Mouse (Mus musculus) ovary, adult 10 weeks (tissue): ENCODE data around the gene Ift172. TPM values are rescaled to one million over a fixed set of nuclear protein-coding genes. Genes with fewer than 3 reads are reported as not detected.

ENCODE experiments used
- polyA plus RNA-seq: library from polyadenylated mRNA; stranded (reverse); fragments of 350-450 nt; fragmentation: Illumina TruSeq; extraction: RNeasy Lipid Tissue Mini Kit (QIAGEN cat#74804); gene quantifications from one replicate; pipeline ENCODE4 v1.2.3, GENCODE M21; 2014

Ift172 gene
- polyA plus RNA-seq = 18.2 TPM

DNA sequence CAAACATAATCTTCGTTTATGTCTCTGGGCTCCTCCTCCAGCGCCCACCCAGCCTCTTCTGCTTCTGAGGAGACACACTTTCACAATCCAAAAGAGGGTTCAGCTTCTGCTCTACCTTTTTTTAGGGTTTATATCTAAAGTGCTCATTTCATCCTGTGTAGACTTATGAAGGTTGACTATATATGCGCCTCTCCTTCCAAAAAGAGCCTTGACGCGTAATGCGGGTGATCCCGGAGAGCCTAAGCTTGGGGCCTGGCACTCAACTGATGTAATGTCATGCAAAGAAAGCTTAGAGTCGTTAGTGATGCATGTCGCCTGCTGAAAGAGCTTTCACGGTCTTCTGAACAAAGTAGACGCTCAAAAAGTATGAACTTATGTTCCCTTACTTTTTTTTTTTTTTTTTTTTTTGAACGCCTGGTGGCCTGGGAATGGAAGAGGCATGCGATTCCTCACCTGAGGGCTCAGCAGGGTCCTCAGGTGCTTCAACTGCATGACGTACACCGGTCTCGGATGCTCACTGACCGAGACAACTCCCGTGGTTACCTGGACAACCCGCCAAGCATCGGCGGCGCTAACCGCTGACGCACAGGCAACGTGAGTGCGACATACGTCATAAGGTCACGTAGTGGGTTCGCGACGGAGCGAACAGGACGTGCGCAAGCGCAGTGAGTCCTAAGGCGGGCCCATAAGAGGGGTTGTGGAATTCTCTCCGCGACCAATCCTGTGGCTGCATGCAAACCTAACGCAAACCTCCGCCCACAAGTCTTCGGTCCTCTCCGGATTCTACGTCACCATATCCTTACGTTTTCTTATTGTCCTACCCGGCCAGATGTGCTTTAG is at the start of gene Ift172:
Ift172 (minus strand) TSS at position 596 of the 840 bp plus-strand sequence.

DNA sequence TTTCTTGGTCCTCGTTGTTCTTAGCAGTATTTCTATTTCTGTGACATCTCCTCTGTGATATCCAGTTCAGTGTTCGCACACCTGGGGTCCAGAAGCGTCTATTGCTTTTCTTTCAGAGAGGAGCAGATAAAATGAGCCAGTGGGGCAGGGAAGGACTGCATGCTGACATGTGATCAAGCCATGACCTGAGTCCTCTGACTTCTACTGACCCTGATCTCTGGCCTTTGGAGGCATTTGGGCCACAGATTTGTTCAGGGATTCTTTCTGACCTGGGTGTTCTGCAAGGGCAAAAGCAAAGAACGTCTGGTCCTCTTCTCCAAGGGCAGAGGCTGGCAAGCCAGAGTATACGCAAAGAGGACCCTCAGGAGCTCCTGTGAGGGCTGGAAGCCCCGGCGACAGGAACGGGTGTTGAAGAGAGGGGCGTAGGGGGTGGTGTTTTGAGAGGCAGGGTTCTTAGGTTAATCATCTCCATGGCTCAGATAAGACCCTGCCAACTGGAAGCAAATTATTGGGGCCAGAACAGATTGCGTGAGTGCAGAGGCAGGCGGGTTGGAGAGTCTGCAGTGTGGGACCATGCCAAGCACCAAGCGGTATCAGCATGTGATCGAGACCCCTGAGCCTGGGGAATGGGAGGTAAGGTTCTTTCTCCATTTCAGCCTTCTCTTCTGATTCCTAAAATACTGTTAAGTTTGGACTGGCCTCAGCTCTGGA is 6.3 kb upstream of the Ift172 start, which contains the start of gene Gckr:
Gckr (plus strand) TSS at position 397 of the 711 bp plus-strand sequence.

DNA sequence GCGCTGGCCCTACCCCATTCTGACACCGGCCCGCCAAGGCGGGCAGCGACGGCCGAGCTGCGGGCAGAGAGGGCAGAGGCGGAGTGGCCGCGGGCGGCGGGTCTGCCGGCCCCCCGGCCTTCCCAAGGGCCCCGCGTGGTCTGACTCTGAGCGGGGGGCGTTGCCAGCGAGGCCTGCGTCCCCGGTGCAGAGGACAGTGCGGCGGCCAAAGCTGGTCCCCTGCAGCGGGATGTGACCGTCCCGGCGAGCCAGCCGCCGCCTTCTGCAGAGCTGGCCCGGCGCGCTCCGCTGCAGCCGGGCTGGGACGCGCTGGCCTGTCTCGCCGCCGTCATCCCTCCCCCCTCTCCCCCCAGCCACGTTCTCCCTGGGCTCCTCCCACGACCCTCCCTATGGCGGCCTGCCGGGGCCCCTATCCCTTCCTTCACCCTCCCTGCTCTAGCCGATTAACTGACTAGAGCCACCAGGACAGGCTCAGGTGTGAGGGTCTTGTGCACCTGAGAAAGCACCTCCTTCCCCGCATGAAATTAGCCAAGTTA is 4.8 kb upstream of the Ift172 start, which contains the start of gene Fndc4:
Fndc4 (minus strand) TSS at position 475 of the 536 bp plus-strand sequence.

DNA sequence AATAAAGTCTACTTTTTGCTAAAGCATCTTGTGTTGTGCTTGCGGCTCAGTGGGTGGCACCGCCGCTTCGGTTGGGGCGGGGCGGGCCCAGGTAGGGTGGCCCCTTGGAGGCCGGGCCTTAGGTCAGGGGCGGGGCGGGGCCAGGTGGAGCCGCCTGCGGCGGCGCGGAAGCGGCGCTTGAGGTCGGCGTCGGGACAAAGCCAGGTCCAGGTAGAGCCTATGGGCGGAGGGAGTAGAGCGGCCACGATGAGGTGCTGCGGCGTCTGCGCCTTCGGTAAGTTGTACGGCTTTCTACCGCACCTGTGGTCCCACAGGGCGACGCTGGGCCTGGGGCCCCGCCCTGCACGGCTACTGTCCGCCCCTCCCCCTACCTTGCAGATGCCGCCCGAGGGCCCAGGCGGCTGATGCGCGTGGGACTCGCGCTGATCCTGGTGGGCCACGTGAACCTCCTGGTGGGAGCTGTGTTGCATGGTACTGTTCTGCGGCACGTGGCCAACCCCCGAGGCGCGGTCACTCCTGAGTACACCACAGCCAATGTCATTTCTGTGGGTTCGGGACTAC is 39.3 kb downstream of the Ift172 start, which contains the start of gene Krtcap3:
Krtcap3 (plus strand) TSS at position 151 of the 561 bp plus-strand sequence.

DNA sequence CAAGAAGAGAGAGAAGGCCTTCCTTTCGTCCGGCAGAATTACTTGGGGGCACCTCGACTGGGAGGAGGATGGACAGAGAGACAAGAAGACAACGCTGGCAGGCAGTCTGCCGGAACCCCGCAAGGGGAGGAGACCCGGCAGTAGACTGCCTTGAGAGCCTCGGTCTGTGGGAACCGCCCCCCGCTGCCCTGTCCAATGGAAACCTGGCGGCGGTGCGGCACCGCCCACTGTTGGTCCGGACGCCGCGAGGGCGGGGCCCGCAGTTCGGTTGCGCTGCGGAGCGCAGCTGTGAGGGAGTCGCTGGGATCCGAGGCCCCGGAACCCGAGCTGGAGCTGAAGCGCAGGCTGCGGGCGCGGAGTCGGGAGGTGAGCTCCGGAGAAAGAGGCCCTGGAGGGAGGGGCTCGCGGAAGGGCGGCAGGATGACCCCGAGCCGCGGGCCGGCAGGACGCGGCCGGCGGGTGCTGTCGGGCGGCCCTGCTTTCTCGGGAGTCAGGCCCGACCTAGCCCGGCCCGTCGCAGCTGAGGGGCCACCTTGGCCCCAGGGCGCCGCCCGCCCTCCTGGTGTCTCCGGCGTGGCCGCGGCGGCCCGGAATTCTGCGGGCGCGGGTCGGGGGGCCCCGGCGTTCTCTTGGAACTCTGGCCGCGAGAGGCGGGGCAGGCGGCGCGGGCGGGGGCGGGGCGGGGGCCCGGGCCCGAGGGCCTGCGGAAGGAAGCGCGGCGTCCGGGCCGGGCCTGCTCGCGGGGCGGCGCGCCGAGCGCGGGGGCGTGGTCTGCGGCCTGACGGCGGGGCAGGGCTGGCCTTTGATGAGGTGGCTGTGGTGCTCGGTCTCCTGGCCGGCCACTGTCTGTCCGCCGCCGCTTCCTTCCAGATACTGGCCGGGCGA is 50.0 kb downstream of the Ift172 start, which contains the start of the genes Nrbp1 and Gm9970:
Nrbp1 (plus strand) TSS at position 228 of the 885 bp plus-strand sequence.
Gm9970 (minus strand) TSS at position 596 of the 885 bp plus-strand sequence.

DNA sequence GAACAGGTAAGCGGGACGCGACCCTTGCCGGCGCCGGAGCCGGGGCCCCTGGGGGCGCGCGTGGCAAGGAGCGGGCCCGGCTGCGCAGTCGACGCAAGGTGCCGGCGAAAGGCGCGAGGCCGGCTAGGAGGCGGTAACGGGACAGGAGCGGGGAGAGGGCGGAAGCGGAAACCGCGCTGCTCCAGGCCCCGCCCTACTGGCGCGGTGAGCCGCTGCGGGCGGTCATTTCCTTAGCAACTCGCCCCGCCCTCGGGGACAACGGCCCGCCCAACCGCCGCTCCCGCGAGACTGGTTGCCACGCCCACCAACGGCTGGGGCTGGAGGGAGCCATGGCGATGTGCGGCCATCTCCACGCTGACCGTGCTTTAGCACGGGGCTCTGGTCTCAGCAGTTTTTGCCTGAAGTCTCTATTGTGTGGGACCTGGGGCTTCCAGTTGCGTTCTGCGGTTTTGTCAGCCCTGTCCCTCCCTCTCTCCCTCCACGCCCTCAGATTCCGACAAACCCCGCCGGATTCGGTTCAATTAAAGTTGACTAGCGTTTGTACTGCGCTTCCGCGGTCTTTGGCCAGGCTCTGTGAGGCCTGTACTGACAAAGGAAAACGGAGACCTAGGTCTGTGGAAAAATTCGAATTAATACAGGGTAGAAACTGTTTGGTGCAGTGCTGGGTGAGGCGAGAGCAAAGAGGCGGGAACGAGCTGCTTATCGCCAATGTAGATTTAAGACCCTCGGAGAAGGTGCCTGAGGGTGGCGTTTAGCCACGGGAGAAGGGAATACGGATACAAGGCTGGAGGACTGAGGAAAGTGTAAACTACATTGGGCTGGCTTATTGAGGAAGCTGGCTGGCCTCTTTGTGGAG is 70.2 kb downstream of the Ift172 start, which contains the start of gene Ppm1g:
Ppm1g (minus strand) TSS at position 240 of the 856 bp plus-strand sequence.

Other genes starting within 250 kb of the Ift172 start
- 77.8 TPM for gene Atraid, start 242.8 kb downstream of the Ift172 start, polyA plus RNA-seq
- 1.9 TPM for gene Slc5a6, start 242.2 kb downstream of the Ift172 start, polyA plus RNA-seq
- 1.7 TPM for gene Cad, start 236.3 kb downstream of the Ift172 start, polyA plus RNA-seq
- 0.97 TPM for gene Dnajc5g, start 184.8 kb downstream of the Ift172 start, polyA plus RNA-seq
- not detected for gene Slc30a3, start 182.9 kb downstream of the Ift172 start, polyA plus RNA-seq
- not detected for gene Trim54, start 174.4 kb downstream of the Ift172 start, polyA plus RNA-seq
- not detected for gene Ucn, start 152.3 kb downstream of the Ift172 start, polyA plus RNA-seq
- 41.7 TPM for gene Mpv17, start 136.9 kb downstream of the Ift172 start, polyA plus RNA-seq
- gene Gm29609, start 111.2 kb downstream of the Ift172 start, polyA plus RNA-seq = 0.48 TPM
- gene Gtf3c2, start 111.0 kb downstream of the Ift172 start, polyA plus RNA-seq = 47.4 TPM
- gene Snx17, start 97.9 kb downstream of the Ift172 start, polyA plus RNA-seq = 57.4 TPM
- 2.3 TPM for gene Eif2b4, start 97.7 kb downstream of the Ift172 start, polyA plus RNA-seq
- gene Zfp513, start 88.8 kb downstream of the Ift172 start, polyA plus RNA-seq = 1.5 TPM
- 30.2 TPM for gene Ppm1g, start 70.4 kb downstream of the Ift172 start, polyA plus RNA-seq
- gene Nrbp1, start 50.3 kb downstream of the Ift172 start, polyA plus RNA-seq = 85.1 TPM
- gene Gm9970, start 49.9 kb downstream of the Ift172 start, polyA plus RNA-seq = not detected
- not detected for gene Krtcap3, start 39.4 kb downstream of the Ift172 start, polyA plus RNA-seq
- gene Fndc4, start 5.0 kb upstream of the Ift172 start, polyA plus RNA-seq = 9.6 TPM
- gene Gckr, start 6.3 kb upstream of the Ift172 start, polyA plus RNA-seq = 0.43 TPM
- gene Zfp512, start 161.3 kb upstream of the Ift172 start, polyA plus RNA-seq = 44.2 TPM
- gene 4930548H24Rik, start 194.6 kb upstream of the Ift172 start, polyA plus RNA-seq = not detected
- gene Gpn1, start 203.6 kb upstream of the Ift172 start, polyA plus RNA-seq = 30.6 TPM
- 66.3 TPM for gene Slc4a1ap, start 235.9 kb upstream of the Ift172 start, polyA plus RNA-seq
- 17.3 TPM for gene Supt7l, start 236.7 kb upstream of the Ift172 start, polyA plus RNA-seq